8 mouse cellular contexts compared by ENCODE assay signal in genomic region chr6:124755831-124756595, GRCm38 (mm10). TPM values are rescaled to one million over a fixed set of nuclear protein-coding genes. Genes with fewer than 3 reads are reported as not detected.
DNase-seq lines count a peak whose midpoint lies in the region; ATAC-seq and TF ChIP-seq lines count a peak whose summit lies in the region.

Gene Gm45234 (minus strand): TSS chr6:124756021.
Gene Atn1 (minus strand): TSS chr6:124756524.

- TF ChIP-seq CTCF in small intestine, adult 2 months (IDR thresholded peaks at IDR 0.05; ENCODE audit: extremely low read depth, insufficient read length, insufficient replicate concordance, low read depth, low read length) = no peak

- WGBS in embryonic facial prominence, embryonic 12.5 days = under 1% methylated on average over 70 of the region's 100 CpGs
- under 1% methylated on average over 46 of the region's 100 CpGs for WGBS in heart, embryonic 14.5 days
- under 1% methylated on average over 55 of the region's 100 CpGs for WGBS in kidney, embryonic 16.5 days
- 1% methylated on average over 88 of the region's 100 CpGs for WGBS in small intestine, adult 2 months

- peak within 1 kb of the TSS; percentile 99 for H3K27ac ChIP-seq in embryonic facial prominence, embryonic 12.5 days
- peak within 1 kb of the TSS; percentile 82 to 97 for H3K27ac ChIP-seq in heart, embryonic 14.5 days (replicated peaks in 1 of 2; ENCODE audit: control insufficient read depth in 1 of 2, insufficient read depth in 1 of 2, low read depth in 2 of 2, low read length in 2 of 2)
- peak within 1 kb of the TSS; percentile 98 for H3K27ac ChIP-seq in kidney, embryonic 16.5 days (ENCODE audit: low read length)
- peak within 1 kb of the TSS; percentile 51 for H3K27ac ChIP-seq in small intestine, adult 2 months (ENCODE audit: insufficient read depth, low read depth, low read length)

- H3K4me1 ChIP-seq in embryonic facial prominence, embryonic 12.5 days = peaks cover 41% of the 10 kb centered on the region
- peaks cover 25 to 40% of the 10 kb centered on the region in 2 experiments for H3K4me1 ChIP-seq in heart, embryonic 14.5 days (ENCODE audit: control insufficient read depth in 2 of 2, insufficient read depth in 2 of 2, low read length in 2 of 2)
- H3K4me1 ChIP-seq in kidney, embryonic 16.5 days (ENCODE audit: insufficient read depth, low read length) = peaks cover 43% of the 10 kb centered on the region
- H3K4me1 ChIP-seq in small intestine, adult 2 months (ENCODE audit: control insufficient read depth, insufficient read depth, insufficient read length, low read length) = peaks cover 8% of the 10 kb centered on the region

- H3K9ac ChIP-seq in embryonic facial prominence, embryonic 12.5 days = peak within 1 kb of the TSS; percentile 98
- peak within 1 kb of the TSS; percentile 94 for H3K9ac ChIP-seq in heart, embryonic 14.5 days (ENCODE audit: low read length)
- H3K9ac ChIP-seq in kidney, embryonic 16.5 days (replicated peaks; ENCODE audit: low read length) = peak within 1 kb of the TSS; percentile 97

- H3K27me3 ChIP-seq in embryonic facial prominence, embryonic 12.5 days = no peaks in the 10 kb centered on the region
- no peaks in the 10 kb centered on the region for H3K27me3 ChIP-seq in heart, embryonic 14.5 days (ENCODE audit: control insufficient read depth, insufficient read depth, low read length)
- H3K27me3 ChIP-seq in kidney, embryonic 16.5 days (ENCODE audit: insufficient read depth, low read length) = no peaks in the 10 kb centered on the region
- no peaks in the 10 kb centered on the region for H3K27me3 ChIP-seq in small intestine, adult 2 months (ENCODE audit: control insufficient read depth, insufficient read depth, low read length)

- no peaks in the 10 kb centered on the region for H3K9me3 ChIP-seq in embryonic facial prominence, embryonic 12.5 days
- H3K9me3 ChIP-seq in heart, embryonic 14.5 days (ENCODE audit: control insufficient read depth, low read length) = no peaks in the 10 kb centered on the region
- no peaks in the 10 kb centered on the region for H3K9me3 ChIP-seq in kidney, embryonic 16.5 days (ENCODE audit: low read length)

- H3K4me3 ChIP-seq in embryonic facial prominence, embryonic 12.5 days = peak within 1 kb of the TSS; percentile 74
- H3K4me3 ChIP-seq in heart, embryonic 14.5 days (ENCODE audit: control insufficient read depth in 1 of 2, insufficient read depth in 1 of 2, low read depth in 1 of 2, low read length in 2 of 2) = peak within 1 kb of the TSS; percentile 86 to 94
- peak within 1 kb of the TSS; percentile 77 for H3K4me3 ChIP-seq in kidney, embryonic 16.5 days (ENCODE audit: low read length)
- peak within 1 kb of the TSS; percentile 86 for H3K4me3 ChIP-seq in small intestine, adult 2 months (ENCODE audit: low read depth, low read length)

- H3K36me3 ChIP-seq in embryonic facial prominence, embryonic 12.5 days = no peaks in the 10 kb centered on the region
- H3K36me3 ChIP-seq in heart, embryonic 14.5 days (ENCODE audit: control insufficient read depth, insufficient read depth, low read length) = peaks cover 11% of the 10 kb centered on the region; the same call in 1 of the 2 replicates
- no peaks in the 10 kb centered on the region; the same call in 1 of the 2 replicates for H3K36me3 ChIP-seq in kidney, embryonic 16.5 days (ENCODE audit: insufficient read depth, low read length)
- no peaks in the 10 kb centered on the region for H3K36me3 ChIP-seq in small intestine, adult 2 months (ENCODE audit: control insufficient read depth, insufficient read depth, low read length)

- TF ChIP-seq POLR2A in small intestine, adult 2 months (IDR thresholded peaks at IDR 0.05; ENCODE audit: low read depth, low read length) = no peak; the same call in 1 of the 2 replicates

- ATAC-seq in embryonic facial prominence, embryonic 12.5 days (ENCODE audit: insufficient number of reproducible peaks, insufficient read depth, low FRiP score, low TSS enrichment) = peak; percentile 37
- peak; percentile 49 for ATAC-seq in heart, embryonic 14.5 days (ENCODE audit: insufficient number of reproducible peaks, insufficient read depth, low FRiP score, low read depth)
- ATAC-seq in kidney, embryonic 16.5 days (ENCODE audit: low FRiP score, low TSS enrichment) = peak; percentile 64

- peak; percentile 57 to 72 for DNase-seq in layer of hippocampus, postnatal 10 days (ENCODE audit: low spot score in 2 of 2)
- no peak for DNase-seq in layer of hippocampus, adult 9-10 months (ENCODE audit: low spot score)
- DNase-seq in adrenal gland, adult 2 months = peak; percentile 91
- DNase-seq in lung, postnatal 25 days (ENCODE audit: low spot score) = peak; percentile 73

- H3K4me2 ChIP-seq in embryonic facial prominence, embryonic 12.5 days (replicated peaks) = peak within 1 kb of the TSS; percentile 78
- peak within 1 kb of the TSS; percentile 68 for H3K4me2 ChIP-seq in heart, embryonic 14.5 days (ENCODE audit: low read length)
- peak within 1 kb of the TSS; percentile 68 for H3K4me2 ChIP-seq in kidney, embryonic 16.5 days (replicated peaks; ENCODE audit: low read depth, low read length)

RNA-seq across cellular contexts. Expression of gene Gm45234, which starts in this region (rescaled TPM):
- not detected for total RNA-seq in layer of hippocampus, postnatal 10 days (2021)
- not detected for total RNA-seq in adrenal gland, adult 2 months (2021)
- not detected in 2 replicates for polyA plus RNA-seq in adrenal gland, adult 2 months (2012; rRNA removed)
- not detected in 2 replicates for polyA plus RNA-seq in embryonic facial prominence, embryonic 12.5 days (2016; fragmentation: Nextera tagmentation; extraction: Ambion mirVana)
- polyA plus RNA-seq in heart, embryonic 14.5 days (2014; fragmentation: Nextera tagmentation; extraction: Ambion mirVana) = not detected in 2 replicates
- 0.14 TPM in 1 of 2 replicates, not detected in the other for polyA plus RNA-seq in kidney, embryonic 16.5 days (2015; fragmentation: Nextera tagmentation; extraction: Ambion mirVana)
- not detected in 2 replicates for polyA plus RNA-seq in small intestine, adult 2 months (2012; rRNA removed)

RNA-seq across cellular contexts. Expression of gene Atn1, which starts in this region (rescaled TPM):
- total RNA-seq in layer of hippocampus, postnatal 10 days (2021) = 100 to 1,000 TPM; 138 to 150 TPM
- 10 to 100 TPM; 76.8 to 86.3 TPM for total RNA-seq in adrenal gland, adult 2 months (2021)
- polyA plus RNA-seq in adrenal gland, adult 2 months (2012; rRNA removed) = 73.3 and 110 TPM in 2 replicates
- polyA plus RNA-seq in embryonic facial prominence, embryonic 12.5 days (2016; fragmentation: Nextera tagmentation; extraction: Ambion mirVana) = 20.1 and 20.5 TPM in 2 replicates
- polyA plus RNA-seq in heart, embryonic 14.5 days (2014; fragmentation: Nextera tagmentation; extraction: Ambion mirVana) = 6.2 and 9.3 TPM in 2 replicates
- polyA plus RNA-seq in kidney, embryonic 16.5 days (2015; fragmentation: Nextera tagmentation; extraction: Ambion mirVana) = 16.4 and 20.2 TPM in 2 replicates
- polyA plus RNA-seq in small intestine, adult 2 months (2012; rRNA removed) = 42.8 and 92.6 TPM in 2 replicates
